Mouse (Mus musculus) midbrain, embryonic 14.5 days (tissue): ENCODE data around the gene Tex101. TPM values are rescaled to one million over a fixed set of nuclear protein-coding genes. Genes with fewer than 3 reads are reported as not detected.

ENCODE experiments used
- ATAC-seq: fragments of 200-750 bp; cut with Nextera tagmentation; 2 replicates; pipeline ENCODE4 v1.8.0; 2017; ENCODE audit warnings: moderate number of reproducible peaks, moderate library complexity; ENCODE audit not compliant: low FRiP score, low TSS enrichment
- DNase-seq: peaks from one replicate; pipeline ENCODE4 v3.0.0-alpha.2; 2015
- H3K27ac ChIP-seq: fragments of 300-500 bp; sonication (generic); replicated peaks from 2 replicates; pipeline ENCODE4 v1.5.1; 2014; ENCODE audit warnings: mild to moderate bottlenecking, low read depth, low read length, moderate library complexity
- H3K27me3 ChIP-seq: fragments of 300-500 bp; sonication (generic); 2 replicates; pipeline ENCODE4 v1.6.1; 2014; ENCODE audit warnings: low read length, control low read depth, mixed read lengths; ENCODE audit not compliant: control insufficient read depth, insufficient read depth
- H3K36me3 ChIP-seq: fragments of 300-500 bp; sonication (generic); 2 replicates; pipeline ENCODE4 v1.6.1; 2014; ENCODE audit warnings: low read length, control low read depth; ENCODE audit not compliant: control insufficient read depth, insufficient read depth
- H3K4me1 ChIP-seq: fragments of 300-500 bp; sonication (generic); 2 replicates; pipeline ENCODE4 v1.6.1; 2014; ENCODE audit warnings: mild to moderate bottlenecking, antibody characterized with exemption, low read length, control low read depth; ENCODE audit not compliant: control insufficient read depth, insufficient read depth
- H3K4me2 ChIP-seq: fragments of 300-500 bp; sonication (generic); 2 replicates; pipeline ENCODE4 v1.6.1; 2014; ENCODE audit warnings: mild to moderate bottlenecking, low read length, moderate library complexity
- H3K4me3 ChIP-seq: fragments of 300-500 bp; sonication (generic); replicated peaks from 2 replicates; pipeline ENCODE4 v1.5.1; 2014; ENCODE audit warnings: low read depth, low read length
- H3K9ac ChIP-seq: fragments of 300-500 bp; sonication (generic); replicated peaks from 2 replicates; pipeline ENCODE4 v1.6.1; 2014; ENCODE audit warnings: mild to moderate bottlenecking, low read length, moderate library complexity
- H3K9me3 ChIP-seq: fragments of 300-500 bp; sonication (generic); 2 replicates; pipeline ENCODE4 v1.6.1; 2016; ENCODE audit warnings: low read length, control low read depth, mixed read lengths; ENCODE audit not compliant: control insufficient read depth
- WGBS: fragments of 180-500 bp; shearing (Covaris S2); extraction: QIAGEN DNeasy Blood & Tissue Kit; methylation state at CpG from one replicate; pipeline ENCODE4 v1.1.7; 2014; 5-methylcytosine and 5-hydroxymethylcytosine counted together
- polyA plus RNA-seq: library from polyadenylated mRNA; unstranded; fragments of >200 nt; fragmentation: Nextera tagmentation; extraction: Ambion mirVana; gene quantifications from 2 replicates; pipeline ENCODE4 v1.2.1, GENCODE M21; 2014

The Tex101 gene
- polyA plus RNA-seq, 1 experiment from 2014 or later = not detected

- H3K27ac ChIP-seq = no peak overlapping the region
- H3K9ac ChIP-seq = no peak overlapping the region
- no peak overlapping the region for H3K4me3 ChIP-seq
- no peaks in the 10 kb centered on the region for H3K36me3 ChIP-seq
- DNase-seq = peak; percentile 66
- no peak for ATAC-seq
- H3K4me2 ChIP-seq = no peak overlapping the region
- H3K4me1 ChIP-seq = peaks cover 4% of the 10 kb centered on the region; the same call in 1 of the 2 replicates
- peaks cover 29% of the 10 kb centered on the region for H3K27me3 ChIP-seq
- WGBS = 8% methylated on average over 9 of the region's 9 CpGs
- no peaks in the 10 kb centered on the region for H3K9me3 ChIP-seq
These were observed 34.0 kb downstream of the Tex101 start for GRCm38 (mm10) chr7:24642491-24642890.

- Histone ChIP-seq H3K9ac (no peak overlapping the region), H3K27ac (no peak overlapping the region), H3K4me2 (no peak overlapping the region), H3K36me3 (no peaks in the 10 kb centered on the region), H3K27me3 (peaks cover 46% of the 10 kb centered on the region), H3K4me3 (no peak overlapping the region), H3K9me3 (no peaks in the 10 kb centered on the region), H3K4me1 (peaks cover 4% of the 10 kb centered on the region; the same call in 1 of the 2 replicates)
- no peak for DNase-seq
- ATAC-seq = no peak
- 56% methylated on average over 13 of the region's 13 CpGs for WGBS
These were observed 36.0 kb downstream of the Tex101 start for GRCm38 (mm10) chr7:24640450-24640849.

GRCm38 (mm10) chr7:24638026-24638856 is 38.2 kb downstream of the Tex101 start:
- ATAC-seq (no peak; the same call in 1 of the 2 replicates), DNase-seq (peak; percentile 50)
- H3K4me1 ChIP-seq = peaks cover 4% of the 10 kb centered on the region; the same call in 1 of the 2 replicates
- peak overlapping the region; percentile 36 for H3K4me3 ChIP-seq
- WGBS = 3% methylated on average over 35 of the region's 35 CpGs
- H3K9ac ChIP-seq = no peak overlapping the region
- no peaks in the 10 kb centered on the region for H3K36me3 ChIP-seq
- peak overlapping the region; percentile 62 for H3K4me2 ChIP-seq
- H3K9me3 ChIP-seq = no peaks in the 10 kb centered on the region
- H3K27me3 ChIP-seq = peaks cover 46% of the 10 kb centered on the region
- H3K27ac ChIP-seq = no peak overlapping the region

- no peaks in the 10 kb centered on the region for H3K9me3 ChIP-seq
- H3K4me1 ChIP-seq = peaks cover 4% of the 10 kb centered on the region; the same call in 1 of the 2 replicates
- H3K9ac ChIP-seq = no peak overlapping the region; the same call in 1 of the 2 replicates
- no peak for ATAC-seq
- H3K36me3 ChIP-seq = no peaks in the 10 kb centered on the region
- peak overlapping the region; percentile 62 for H3K4me2 ChIP-seq
- H3K27me3 ChIP-seq = peaks cover 46% of the 10 kb centered on the region
- H3K4me3 ChIP-seq = peak overlapping the region; percentile 18
- under 1% methylated on average over 18 of the region's 18 CpGs for WGBS
- H3K27ac ChIP-seq = no peak overlapping the region
- DNase-seq = peak; percentile 26
These were observed 39.4 kb downstream of the Tex101 start for GRCm38 (mm10) chr7:24637046-24637445.

GRCm38 (mm10) chr7:24636264-24636663 is 40.2 kb downstream of the Tex101 start, which contains the start of gene Lypd3:
Gene Lypd3, plus strand, starts transcription at chr7:24636550.
- DNase-seq = no peak
- 12% methylated on average over 15 of the region's 15 CpGs for WGBS
- Histone ChIP-seq H3K36me3 (no peaks in the 10 kb centered on the region), H3K27ac (no peak within 1 kb of the TSS), H3K4me1 (peaks cover 4% of the 10 kb centered on the region; the same call in 1 of the 2 replicates), H3K9me3 (no peaks in the 10 kb centered on the region), H3K4me2 (peak within 1 kb of the TSS; percentile 62), H3K4me3 (peak within 1 kb of the TSS; percentile 18), H3K27me3 (peaks cover 46% of the 10 kb centered on the region), H3K9ac (no peak within 1 kb of the TSS; the same call in 1 of the 2 replicates)
- ATAC-seq = no peak

GRCm38 (mm10) chr7:24630116-24630880 is 46.2 kb downstream of the Tex101 start:
- H3K9ac ChIP-seq = no peak overlapping the region
- H3K27ac ChIP-seq = no peak overlapping the region
- 62% methylated on average over 10 of the region's 10 CpGs for WGBS
- no peaks in the 10 kb centered on the region for H3K27me3 ChIP-seq
- H3K36me3 ChIP-seq = no peaks in the 10 kb centered on the region
- no peak overlapping the region for H3K4me2 ChIP-seq
- H3K4me3 ChIP-seq = no peak overlapping the region
- no peaks in the 10 kb centered on the region for H3K9me3 ChIP-seq
- peaks cover 7% of the 10 kb centered on the region; the same call in 1 of the 2 replicates for H3K4me1 ChIP-seq
- DNase-seq = no peak
- ATAC-seq = no peak

- no peak for ATAC-seq
- Histone ChIP-seq H3K27me3 (no peaks in the 10 kb centered on the region), H3K4me1 (peaks cover 7% of the 10 kb centered on the region; the same call in 1 of the 2 replicates), H3K36me3 (no peaks in the 10 kb centered on the region), H3K4me2 (no peak overlapping the region), H3K9me3 (no peaks in the 10 kb centered on the region), H3K27ac (no peak overlapping the region), H3K9ac (no peak overlapping the region), H3K4me3 (no peak overlapping the region)
- DNase-seq = no peak
- WGBS = 74% methylated on average over 4 of the region's 4 CpGs
These were observed 46.8 kb downstream of the Tex101 start for GRCm38 (mm10) chr7:24629672-24630071.

- peak overlapping the region; percentile 23 for H3K4me3 ChIP-seq
These were observed 47.5 kb downstream of the Tex101 start for GRCm38 (mm10) chr7:24628685-24629610.

More at GRCm38 (mm10) chr7:24628685-24629610, 47.5 kb downstream of the Tex101 start:
- Histone ChIP-seq H3K4me2 (peak overlapping the region; percentile 56), H3K36me3 (no peaks in the 10 kb centered on the region), H3K27me3 (no peaks in the 10 kb centered on the region), H3K4me1 (peaks cover 7% of the 10 kb centered on the region; the same call in 1 of the 2 replicates), H3K9me3 (no peaks in the 10 kb centered on the region), H3K9ac (no peak overlapping the region; the same call in 1 of the 2 replicates), H3K27ac (no peak overlapping the region)
- ATAC-seq (peak; percentile 69; the same call in 1 of the 2 replicates), DNase-seq (peak; percentile 83)
- WGBS = 8% methylated on average over 32 of the region's 33 CpGs
